Mouse (Mus musculus): ENCODE measurements at regions not wholly inside any gene's neighbourhood (a gene's known extent, or its start where the extent isn't known, plus 50 kb on each side); places are given as distances from the start of the nearest gene placed in this dataset.

DNA sequence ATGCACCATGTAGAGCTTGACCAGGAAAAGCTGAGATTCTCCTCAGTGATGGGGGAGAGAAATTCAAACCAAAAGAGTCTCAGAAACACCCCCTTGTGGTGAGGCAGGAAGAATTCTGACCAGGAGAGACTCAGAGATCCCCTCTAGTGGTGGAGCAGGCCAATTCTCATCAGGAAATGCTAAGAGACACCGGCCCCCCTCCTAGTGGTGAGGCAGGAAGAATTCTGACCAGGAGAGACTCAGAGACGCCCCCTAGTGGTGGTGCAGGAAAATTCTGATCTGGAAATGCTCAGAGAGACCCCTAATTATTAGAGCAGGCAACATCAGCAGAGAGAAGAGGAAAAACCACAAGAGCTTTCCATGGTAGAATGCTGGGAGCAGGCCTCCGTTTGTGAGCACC is 303.4 kb downstream of the Dcdc2c start:
- TF ChIP-seq POLR2A (IDR thresholded peaks at IDR 0.05; ENCODE audit: borderline replicate concordance, extremely low read depth, low read depth, low read length) = no peak
- TF ChIP-seq CTCF (IDR thresholded peaks at IDR 0.05; ENCODE audit: insufficient read depth, low read length) = peak; percentile 12; the same call in 1 of the 2 replicates
